In the genomic region with DNA sequence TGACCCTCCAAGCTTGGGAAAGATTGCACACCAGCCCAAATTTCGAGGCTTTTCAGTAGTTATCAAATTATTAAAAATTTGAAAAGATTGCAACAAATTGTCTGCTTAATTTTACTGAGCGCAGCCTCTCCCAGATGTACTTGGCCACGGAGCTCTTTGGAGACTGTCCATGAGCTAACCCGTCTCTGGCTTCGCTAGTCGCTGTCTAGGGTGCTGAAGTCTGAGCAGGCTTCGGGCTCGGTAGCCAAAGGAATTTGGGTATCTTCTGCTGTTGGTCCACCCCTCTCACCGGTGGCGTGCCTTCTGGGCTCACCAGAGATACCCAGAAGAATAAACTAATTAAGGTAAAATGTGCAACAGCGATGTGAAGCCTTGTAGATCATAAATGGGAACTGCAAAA, we compare ENCODE assay signal across 8 mouse cellular contexts.
DNase-seq lines count a peak whose midpoint lies in the region; TF ChIP-seq lines count a peak whose summit lies in the region.

No protein-coding gene starts in this region.

- DNase-seq in thymus, postnatal 4 days, result peak; percentile 62
- DNase-seq in thymus, postnatal 10 days (ENCODE audit: low spot score in 2 of 2), result no peak
- DNase-seq in brain, embryonic 14.5 days (ENCODE audit: low read depth), result peak; percentile 53
- DNase-seq in heart, postnatal 25 days (ENCODE audit: low spot score), result peak; percentile 20
- peak; percentile 25 to 54 for DNase-seq in lung, adult 18-20 months
- peak; percentile 65 for DNase-seq in urinary bladder, postnatal 25 days (ENCODE audit: low spot score)
- DNase-seq in right cerebral cortex, postnatal 14 days, result no peak
- no peak for DNase-seq in left cerebral cortex, adult 8-10 months (ENCODE audit: low spot score in 2 of 2)

- TF ChIP-seq POLR2A in brain, embryonic 14.5 days (IDR thresholded peaks at IDR 0.05; ENCODE audit: borderline replicate concordance, extremely low read depth, insufficient read depth, insufficient read length, poor library complexity, severe bottlenecking), result no peak

- TF ChIP-seq CTCF in brain, embryonic 14.5 days (IDR thresholded peaks at IDR 0.05; ENCODE audit: borderline replicate concordance, extremely low read depth, insufficient read depth, insufficient read length), result no peak

- intact Hi-C loops in heart, postnatal 25 days (cut with DNase I), result no loop called here

Comparison
In these comparisons a context has a peak if more than half of its experiments do, and no peak if none do; other contexts are left out.
1. DNase-seq: peak in thymus, postnatal 4 days (single experiment), brain, embryonic 14.5 days (single experiment), heart, postnatal 25 days (single experiment), lung, adult 18-20 months (2 of 2) and urinary bladder, postnatal 25 days (single experiment); none in thymus, postnatal 10 days (0 of 2), right cerebral cortex, postnatal 14 days (single experiment) and left cerebral cortex, adult 8-10 months (0 of 2).